Mouse (Mus musculus): ENCODE data around the gene Pcdh20.

The Pcdh20 gene

GRCm38 (mm10) chr14:88470495-88471434 is at the start of gene Pcdh20:
Pcdh20 (minus strand) TSS chr14:88471396.
- DNase-seq (ENCODE audit: low read depth): no peak

GRCm38 (mm10) chr14:88479909-88480308 is 8.7 kb upstream of the Pcdh20 start:
- DNase-seq (ENCODE audit: low read depth): no peak

- no peak for DNase-seq (ENCODE audit: low read depth)
These were observed 1.2 kb downstream of the Pcdh20 start for GRCm38 (mm10) chr14:88469956-88470355.

- DNase-seq (ENCODE audit: low read depth): no peak
These were observed 1.8 kb downstream of the Pcdh20 start for GRCm38 (mm10) chr14:88469361-88469760.

- DNase-seq (ENCODE audit: low read depth): no peak
These were observed 4.8 kb downstream of the Pcdh20 start for GRCm38 (mm10) chr14:88466416-88466815.

- no peak for DNase-seq (ENCODE audit: low read depth)
These were observed 6.8 kb downstream of the Pcdh20 start for GRCm38 (mm10) chr14:88464356-88464755.

GRCm38 (mm10) chr14:88463357-88463756 is 7.8 kb downstream of the Pcdh20 start:
- no peak for DNase-seq (ENCODE audit: low read depth)

- DNase-seq (ENCODE audit: low read depth): no peak
These were observed 8.3 kb downstream of the Pcdh20 start for GRCm38 (mm10) chr14:88462944-88463343.

- DNase-seq (ENCODE audit: low read depth): no peak
These were observed 10.5 kb downstream of the Pcdh20 start for GRCm38 (mm10) chr14:88460705-88461104.

GRCm38 (mm10) chr14:88443304-88443703 is 27.9 kb downstream of the Pcdh20 start:
- DNase-seq (ENCODE audit: low read depth): no peak

- DNase-seq (ENCODE audit: low read depth): no peak
These were observed 41.8 kb downstream of the Pcdh20 start for GRCm38 (mm10) chr14:88429393-88429792.

- no peak for DNase-seq (ENCODE audit: low read depth)
These were observed 43.8 kb downstream of the Pcdh20 start for GRCm38 (mm10) chr14:88427370-88427769.
